Mouse (Mus musculus) brain, adult 2 months (tissue): ENCODE data around the gene Epo.

Experiments
- DNase-seq: peaks from one replicate; pipeline ENCODE4 v3.0.0; 2011; ENCODE audit warnings: low read depth, low spot score

Gene Epo

DNA sequence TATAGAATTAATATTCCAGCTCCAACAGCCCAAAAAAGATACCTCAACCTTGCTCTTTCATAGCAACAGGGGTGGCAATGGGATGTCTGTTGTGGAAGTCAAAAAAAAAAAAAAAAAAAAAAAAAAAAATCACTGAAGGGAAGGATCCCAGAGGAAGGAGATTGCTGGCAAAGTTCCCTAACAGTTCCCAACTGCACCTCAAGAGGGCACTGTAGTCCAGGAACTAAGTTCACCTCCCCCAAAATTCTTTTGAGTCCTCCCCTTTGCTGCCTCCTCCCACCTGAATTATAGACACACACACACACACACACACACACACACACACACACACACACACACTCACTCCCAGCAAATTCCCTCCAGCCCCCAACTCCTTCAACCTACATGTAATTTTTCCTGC, 51.9 kb downstream of the Epo start:
- peak; percentile 96 for DNase-seq

DNA sequence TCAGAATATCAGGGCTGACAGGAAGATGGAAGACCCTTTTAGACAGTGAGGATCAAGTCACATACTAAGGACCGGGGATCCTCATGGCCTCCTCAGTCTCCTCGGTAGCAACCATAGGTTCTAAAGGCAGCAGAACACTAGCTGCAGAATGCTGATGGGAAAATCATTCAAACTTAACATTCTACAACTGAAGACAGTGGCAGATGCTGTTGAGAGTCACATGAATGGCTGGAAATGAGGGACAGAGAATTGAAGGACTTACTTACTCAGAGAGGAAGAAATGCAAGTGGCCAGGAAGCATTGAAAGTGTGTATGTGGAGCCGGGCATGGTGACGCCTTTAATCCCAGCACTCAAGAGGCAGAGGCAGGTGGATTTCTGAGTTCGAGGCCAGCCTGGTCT, 56.1 kb downstream of the Epo start, which contains the start of gene Zan:
TSS of gene Zan (minus strand) at position 101 of the 400 bp plus-strand sequence.
- no peak for DNase-seq

DNA sequence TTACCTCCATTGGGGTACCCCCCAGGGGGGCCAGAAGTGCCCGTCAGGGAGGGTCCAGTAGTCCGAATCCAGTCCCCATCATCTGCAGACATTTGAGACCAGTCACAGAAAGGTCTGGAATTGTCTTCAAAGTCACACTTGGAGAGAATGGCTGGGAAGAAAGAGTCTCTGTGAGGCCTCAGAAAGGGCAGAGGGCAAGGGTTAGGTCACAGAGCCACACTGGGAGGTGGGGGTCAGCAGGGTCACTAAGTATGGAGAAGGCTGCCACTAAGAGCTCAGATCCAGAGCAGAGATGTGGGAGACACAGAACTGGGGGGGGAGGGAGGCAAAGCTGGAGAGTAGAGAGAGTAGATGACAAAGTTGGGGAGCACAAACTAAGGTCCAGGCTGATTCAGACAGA, 58.7 kb downstream of the Epo start:
- no peak for DNase-seq

DNA sequence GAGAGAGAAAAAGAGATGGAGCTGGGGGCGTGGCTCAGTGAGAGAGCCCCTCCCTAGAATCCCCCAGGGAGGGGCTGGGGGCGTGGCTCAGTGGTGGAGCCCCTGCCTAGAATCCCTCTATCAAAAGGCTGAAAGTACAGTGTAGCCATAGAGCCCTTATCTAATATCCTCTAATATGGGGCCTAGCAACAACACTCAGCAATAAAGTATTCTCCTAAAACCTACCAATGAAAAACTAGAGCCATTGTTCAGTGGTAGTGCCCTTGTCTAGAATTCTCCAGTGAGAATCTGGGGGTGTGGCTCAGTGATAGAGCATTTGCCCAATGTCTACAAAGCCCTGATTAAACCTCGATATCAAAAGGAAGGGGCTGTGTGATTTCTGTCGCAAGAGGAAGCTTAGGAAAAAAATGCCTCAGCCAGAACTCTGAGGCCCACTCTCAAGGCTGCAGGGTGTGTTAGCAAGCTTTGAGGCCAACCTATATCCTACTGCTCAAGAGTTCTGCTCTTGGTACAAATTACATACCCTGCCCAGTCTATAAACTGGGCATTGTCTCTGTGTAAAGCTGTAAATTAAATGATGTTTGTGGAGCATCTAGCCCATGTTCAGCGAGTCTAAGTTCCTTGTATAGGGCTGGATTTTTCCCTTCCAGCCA, 60.7 kb downstream of the Epo start:
- no peak for DNase-seq

DNA sequence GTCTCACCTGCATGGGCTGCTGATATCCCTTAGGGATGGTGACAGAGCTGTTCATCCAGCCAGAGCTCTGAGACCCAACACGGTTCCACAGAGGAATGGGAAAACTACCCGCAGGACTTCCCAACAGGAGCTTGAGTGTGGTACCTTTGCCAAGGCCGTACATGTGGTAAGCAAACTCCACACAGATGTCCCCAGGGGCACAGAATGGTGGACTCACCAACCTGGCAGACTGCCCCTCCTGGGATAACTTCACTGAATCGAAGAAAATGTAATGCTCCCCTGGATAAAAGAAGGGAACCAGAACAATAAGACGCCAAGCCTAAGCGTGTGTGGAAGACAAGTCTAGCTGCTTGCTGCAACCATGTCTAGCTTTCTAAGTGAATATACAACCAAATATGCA, 66.1 kb downstream of the Epo start:
- DNase-seq: no peak

DNA sequence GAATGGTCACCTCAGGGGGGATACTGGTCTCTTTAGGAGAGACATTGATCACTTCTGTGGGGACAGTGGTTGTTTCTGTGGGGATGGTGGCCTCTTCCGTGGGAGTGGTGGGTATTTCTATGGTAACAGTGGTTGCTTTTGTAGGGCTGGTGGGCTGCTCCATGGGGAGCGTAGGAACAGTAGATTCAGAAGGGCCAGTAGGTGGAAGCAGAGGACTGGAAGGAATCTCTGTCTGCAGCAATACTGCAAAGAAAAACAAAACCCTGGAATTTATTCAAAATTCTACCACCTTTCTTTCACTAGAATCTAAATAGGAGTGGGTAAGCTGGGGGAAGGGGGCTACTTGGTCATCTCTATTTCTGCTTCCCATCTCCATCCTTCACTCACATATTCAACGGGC, 68.0 kb downstream of the Epo start:
- DNase-seq: peak; percentile 15

DNA sequence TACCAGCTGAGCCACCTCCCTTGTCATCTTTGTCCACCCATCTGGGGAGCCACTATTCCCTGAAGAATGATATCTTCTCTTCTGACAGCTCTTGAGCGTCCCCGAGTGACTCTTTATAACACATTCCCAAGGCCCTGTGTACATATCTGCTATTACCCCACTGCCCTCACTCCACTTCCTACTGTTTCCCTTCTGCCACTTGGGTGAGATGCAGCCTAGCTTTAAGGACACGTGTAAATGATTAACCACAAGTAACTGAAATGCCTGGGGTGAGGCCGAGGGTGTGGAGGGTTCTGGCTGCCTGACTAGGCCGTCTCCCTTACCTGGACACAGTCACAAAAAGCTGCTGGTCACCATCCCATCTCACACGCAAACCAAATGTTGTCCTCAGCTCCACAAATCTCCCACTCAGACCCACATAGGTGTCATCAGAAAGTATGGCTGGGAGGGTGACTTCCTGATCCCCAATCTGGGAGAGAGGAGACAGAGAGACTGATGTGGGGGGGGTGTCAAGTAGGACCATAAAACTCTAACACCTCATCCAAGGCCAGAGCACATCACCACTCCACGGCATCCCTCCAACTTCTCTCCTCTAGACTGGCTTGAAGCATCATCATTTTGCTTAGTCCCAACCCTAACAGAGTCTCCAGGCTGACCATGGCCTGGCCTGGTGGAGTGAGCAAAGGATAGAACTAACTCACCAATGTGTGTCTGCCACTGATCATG, 77.0 kb downstream of the Epo start:
- DNase-seq: no peak

DNA sequence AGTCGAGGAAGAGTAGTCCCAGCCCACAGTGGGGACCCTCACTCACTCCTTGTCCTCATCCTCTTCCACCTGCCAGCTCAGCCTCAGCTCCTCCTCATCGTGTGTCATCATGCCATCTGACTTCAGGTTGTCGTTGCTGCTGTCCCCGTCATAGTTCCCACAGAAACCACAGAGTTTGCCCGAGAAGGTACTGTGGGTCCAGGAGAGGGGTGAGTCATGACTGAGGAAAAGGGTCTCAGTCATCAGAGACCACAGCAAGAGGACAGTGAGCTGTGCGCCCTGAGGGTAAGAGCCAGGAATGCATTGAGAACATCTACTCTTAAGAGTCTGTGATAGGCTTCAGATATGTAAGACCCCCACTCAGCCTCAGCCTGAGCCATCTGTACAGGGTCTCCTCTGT, 77.8 kb downstream of the Epo start:
- no peak for DNase-seq

DNA sequence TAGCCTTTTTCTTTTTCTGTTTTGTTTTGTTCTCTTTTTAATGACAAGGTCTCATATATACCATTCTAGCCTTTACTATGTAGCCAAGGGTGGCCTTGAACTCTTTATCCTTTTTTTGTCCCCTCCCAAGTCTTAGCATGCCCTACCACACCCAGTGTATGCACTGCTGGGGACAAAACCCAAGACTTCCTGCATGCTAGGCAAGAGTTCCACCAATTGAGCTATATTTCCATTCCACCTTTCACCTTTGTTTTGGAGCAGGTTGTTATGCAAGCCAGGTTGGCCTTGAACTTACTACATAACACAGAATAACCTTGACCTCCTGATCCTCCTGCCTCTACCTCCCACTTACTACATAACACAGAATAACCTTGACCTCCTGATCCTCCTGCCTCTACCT, 87.5 kb downstream of the Epo start:
- DNase-seq: no peak

DNA sequence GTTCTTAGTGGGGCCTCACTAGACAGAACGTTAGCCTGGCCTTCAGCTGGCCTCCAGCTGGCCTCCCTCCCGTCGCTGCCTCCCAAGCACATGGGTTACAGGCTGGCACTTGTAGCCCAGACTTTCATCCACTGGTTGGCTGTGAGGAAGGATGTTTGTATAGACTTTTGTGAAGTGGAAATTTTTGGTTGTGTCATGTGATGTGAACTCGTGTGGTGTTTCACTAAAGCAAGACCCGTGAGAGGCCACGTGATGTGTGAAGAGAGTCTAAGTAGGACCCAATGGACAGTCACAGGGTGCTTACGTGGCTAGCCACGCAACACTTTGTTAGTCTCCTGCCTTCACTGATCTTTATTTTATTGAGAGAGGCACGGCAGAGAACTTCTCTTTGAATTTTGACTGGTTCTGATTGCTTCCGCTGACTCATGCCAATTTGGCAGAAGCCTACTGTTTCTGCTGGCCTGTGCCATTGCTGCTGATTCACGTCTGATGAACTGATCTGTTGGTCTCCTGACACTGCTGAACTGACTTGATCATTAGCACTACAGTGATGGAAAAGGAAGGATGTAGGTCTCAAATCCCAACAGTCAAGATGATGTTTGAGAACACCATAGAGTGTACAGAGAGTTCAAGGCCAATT, 92.7 kb downstream of the Epo start:
- peak; percentile 43 for DNase-seq

DNA sequence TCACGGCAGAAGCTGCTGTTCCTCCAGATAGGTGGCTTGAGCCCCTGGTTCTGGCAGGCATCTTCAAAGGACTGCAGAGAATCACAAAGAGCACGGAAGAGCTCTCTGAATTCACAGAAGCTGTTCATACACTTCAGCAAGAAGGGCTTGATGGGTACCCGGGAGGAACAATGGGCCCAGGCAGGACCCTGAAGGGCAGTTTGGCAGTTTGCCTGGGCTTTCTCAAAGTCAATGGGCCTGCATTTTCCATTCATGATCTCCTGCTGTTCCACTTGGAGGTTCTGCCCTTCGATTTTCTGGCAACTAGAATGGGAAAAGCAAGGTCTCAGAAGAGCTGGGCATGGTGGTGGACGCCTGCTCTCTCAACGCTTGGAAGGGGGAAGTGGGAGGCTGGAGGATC, 99.2 kb downstream of the Epo start:
- peak; percentile 31 for DNase-seq
